ENCODE assay signal across 21 mouse cellular contexts in the genomic region with DNA sequence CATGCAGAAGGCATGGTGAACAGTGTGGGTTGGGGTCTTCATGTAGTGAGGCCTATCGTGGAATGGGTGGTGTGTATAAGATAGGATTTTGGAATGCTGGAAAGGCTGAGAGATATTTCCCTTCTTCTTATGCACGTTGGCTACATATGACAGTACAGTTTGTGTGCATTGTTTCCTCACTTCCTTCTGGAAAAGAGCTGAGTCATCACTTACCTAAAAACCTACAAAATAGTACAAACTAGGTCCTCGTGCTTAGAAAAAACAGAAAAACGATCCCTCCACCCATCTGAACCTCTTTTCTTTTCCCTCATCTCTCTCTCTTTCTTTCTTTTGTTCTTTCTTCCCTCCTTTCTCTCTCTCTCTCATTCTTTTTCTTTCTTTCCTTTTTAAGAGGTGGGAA.
DNase-seq lines count a peak whose midpoint lies in the region; ATAC-seq and TF ChIP-seq lines count a peak whose summit lies in the region.
"Had no signal": no experiment of that assay in that cellular context is flagged by ENCODE, and none has a peak within 500 bp of the region (broad histone marks: within the 10 kb centered on the region; RNA-seq: fewer than 3 reads in every experiment).

No protein-coding gene starts in this region.

- dilution Hi-C loops in CH12.LX (cut with MboI; ENCODE audit: extremely low pct_ligation_motif_present, extremely low pct_unique_long_range_greater_than_20kb, low sequenced_read_pairs), result no loop called here

- no peak overlapping the region for H3K4me3 ChIP-seq in CH12.LX (replicated peaks in 1 of 3; ENCODE audit: low read depth in 2 of 3, low read length in 2 of 3, poor library complexity in 1 of 3)
- no peak overlapping the region for H3K4me3 ChIP-seq in MEL (ENCODE audit: control insufficient read depth in 1 of 2, insufficient read depth in 1 of 2, low read depth in 2 of 2, low read length in 2 of 2)
- H3K4me3 ChIP-seq: embryonic facial prominence, embryonic 10.5 days; embryonic facial prominence, embryonic 12.5 days; forebrain, embryonic 10.5 days; forebrain, embryonic 12.5 days had no signal

- no peak for DNase-seq in CH12.LX (ENCODE audit: extremely low read depth)
- DNase-seq in MEL (ENCODE audit: low read depth, low spot score), result no peak
- DNase-seq in lung, postnatal 10 days, result no peak
- DNase-seq: adrenal gland, postnatal 25 days; B cell, adult 2 months; cerebellum, adult 11 months; cerebellum, adult 18-20 months; cerebellum, adult 8-10 months; cerebellum, adult 9-11 months; cerebellum, postnatal 14 days; cerebellum, postnatal 36 days had no signal

- no peaks in the 10 kb centered on the region for H3K9me3 ChIP-seq in CH12.LX (replicated peaks; ENCODE audit: low read length)
- H3K9me3 ChIP-seq in MEL (replicated peaks; ENCODE audit: insufficient read depth, low read length), result no peaks in the 10 kb centered on the region
- H3K9me3 ChIP-seq: embryonic facial prominence, embryonic 10.5 days; embryonic facial prominence, embryonic 12.5 days; forebrain, embryonic 10.5 days; forebrain, embryonic 12.5 days had no signal

- H3K4me1 ChIP-seq in CH12.LX (ENCODE audit: control insufficient read depth in 1 of 2, insufficient read depth in 2 of 2), result peaks cover 0 to 5% of the 10 kb centered on the region in 2 experiments; a peak in 2 of 4 replicates
- no peaks in the 10 kb centered on the region for H3K4me1 ChIP-seq in MEL (ENCODE audit: control insufficient read depth in 1 of 2, insufficient read depth in 2 of 2, low read length in 2 of 2)
- H3K4me1 ChIP-seq: embryonic facial prominence, embryonic 10.5 days; embryonic facial prominence, embryonic 12.5 days; forebrain, embryonic 10.5 days; forebrain, embryonic 12.5 days had no signal

- TF ChIP-seq EP300 in CH12.LX (IDR thresholded peaks at IDR 0.05; ENCODE audit: low read length) (no peak), MEL (IDR thresholded peaks at IDR 0.05; ENCODE audit: low read depth in 1 of 2, low read length in 2 of 2) (no peak)

- H3K9ac ChIP-seq in CH12.LX (ENCODE audit: insufficient read depth, low read depth), result no peak overlapping the region
- H3K9ac ChIP-seq in MEL (ENCODE audit: control insufficient read depth, low read depth, low read length, poor library complexity, severe bottlenecking), result no peak overlapping the region
- H3K9ac ChIP-seq: embryonic facial prominence, embryonic 12.5 days; forebrain, embryonic 12.5 days had no signal

- no peaks in the 10 kb centered on the region for H3K36me3 ChIP-seq in CH12.LX (replicated peaks in 1 of 2; ENCODE audit: control insufficient read depth in 1 of 2, insufficient read depth in 1 of 2, low read length in 1 of 2)
- H3K36me3 ChIP-seq in MEL (ENCODE audit: control insufficient read depth in 1 of 2, insufficient read depth in 2 of 2, low read length in 2 of 2), result no peaks in the 10 kb centered on the region
- H3K36me3 ChIP-seq: embryonic facial prominence, embryonic 10.5 days; embryonic facial prominence, embryonic 12.5 days; forebrain, embryonic 10.5 days; forebrain, embryonic 12.5 days; G1E had no signal

- in situ Hi-C loops in CH12.LX (cut with MboI; ENCODE audit: low pct_ligation_motif_present, low pct_unique_long_range_greater_than_20kb, low sequenced_read_pairs), result loop anchor here (10.0 kb wide), 1 partner anchor 446 kb away; no protein-coding TSS in a partner anchor

- no peak for TF ChIP-seq RAD21 in CH12.LX (IDR thresholded peaks at IDR 0.05; ENCODE audit: low read depth, low read length)
- TF ChIP-seq RAD21 in MEL (IDR thresholded peaks at IDR 0.05; ENCODE audit: low read depth, low read length), result no peak

- TF ChIP-seq POLR2A in CH12.LX (IDR thresholded peaks at IDR 0.05; ENCODE audit: low read depth, low read length), result no peak
- no peak for TF ChIP-seq POLR2A in MEL (IDR thresholded peaks at IDR 0.05; ENCODE audit: control insufficient read depth in 1 of 2, insufficient read depth in 1 of 2, low read depth in 1 of 2, low read length in 2 of 2, poor library complexity in 1 of 2)

- H3K27ac ChIP-seq in CH12.LX (ENCODE audit: insufficient read depth, low read depth), result no peak overlapping the region
- H3K27ac ChIP-seq in MEL (ENCODE audit: control insufficient read depth, low read depth, low read length), result no peak overlapping the region
- H3K27ac ChIP-seq: embryonic facial prominence, embryonic 10.5 days; embryonic facial prominence, embryonic 12.5 days; forebrain, embryonic 10.5 days; forebrain, embryonic 12.5 days had no signal

- H3K4me2 ChIP-seq in CH12.LX (ENCODE audit: insufficient read depth, low read depth, poor library complexity, severe bottlenecking), result no peak overlapping the region
- H3K4me2 ChIP-seq: embryonic facial prominence, embryonic 12.5 days; forebrain, embryonic 12.5 days had no signal

- TF ChIP-seq CTCF in CH12.LX (conservative IDR thresholded peaks at IDR 0.05 in 1 of 2, IDR thresholded peaks at IDR 0.05 in 1 of 2; ENCODE audit: low read depth in 2 of 2, low read length in 2 of 2) (no peak), MEL (IDR thresholded peaks at IDR 0.05 in 2 of 3, conservative IDR thresholded peaks at IDR 0.05 in 1 of 3; ENCODE audit: control insufficient read depth in 1 of 3, insufficient read depth in 1 of 3, low read depth in 2 of 3, low read length in 3 of 3, poor library complexity in 1 of 3, severe bottlenecking in 1 of 3) (no peak)

- H3K79me2 ChIP-seq in CH12.LX (replicated peaks; ENCODE audit: control insufficient read depth, extremely low read depth, insufficient read depth, poor library complexity, severe bottlenecking) (no peaks in the 10 kb centered on the region), MEL (ENCODE audit: control insufficient read depth, insufficient read depth, low read length, poor library complexity) (no peaks in the 10 kb centered on the region)

- H3K27me3 ChIP-seq in CH12.LX (replicated peaks), result no peaks in the 10 kb centered on the region
- no peaks in the 10 kb centered on the region for H3K27me3 ChIP-seq in MEL (ENCODE audit: control insufficient read depth in 1 of 2, insufficient read depth in 2 of 2, low read length in 2 of 2)
- H3K27me3 ChIP-seq: embryonic facial prominence, embryonic 12.5 days; forebrain, embryonic 12.5 days had no signal

- ATAC-seq in megakaryocyte, adult 5-6 weeks (ENCODE audit: poor library complexity, severe bottlenecking), result peak; percentile 49; the same call in 1 of the 2 replicates
- no peak for ATAC-seq in erythroid progenitor cell, adult 5-6 weeks (replicated peaks; ENCODE audit: low FRiP score, poor library complexity, severe bottlenecking)
- ATAC-seq: CD4-positive, CD25-positive, alpha-beta regulatory T cell, adult 4 months; forebrain, embryonic 14.5 days; forebrain, embryonic 16.5 days had no signal

TF ChIP-seq in CH12.LX, 34 proteins besides CTCF, POLR2A, EP300 and RAD21:
- TF ChIP-seq ZKSCAN1 (IDR thresholded peaks at IDR 0.05; ENCODE audit: borderline replicate concordance, low read depth, low read length), result no peak
- TF ChIP-seq E2F4 (IDR thresholded peaks at IDR 0.05; ENCODE audit: insufficient replicate concordance, low read depth, low read length), result no peak
- TF ChIP-seq TBP (conservative IDR thresholded peaks at IDR 0.05; ENCODE audit: low read depth, low read length), result no peak
- TF ChIP-seq MAFK (IDR thresholded peaks at IDR 0.05; ENCODE audit: insufficient replicate concordance, low read length), result peak; percentile 95

TF ChIP-seq in MEL, 35 proteins besides CTCF, POLR2A, EP300 and RAD21:
- TF ChIP-seq MAFK (IDR thresholded peaks at IDR 0.05; ENCODE audit: borderline replicate concordance, low read depth, low read length) (0 out of 2 replicates have a peak, but pooled peaks have one; percentile 45), GATA1 (IDR thresholded peaks at IDR 0.05; ENCODE audit: low read depth, low read length) (no peak)
